Mouse (Mus musculus) erythroid progenitor cell, adult 5-6 weeks (primary cell): ENCODE data around the gene Stambp. TPM values are rescaled to one million over a fixed set of nuclear protein-coding genes. Genes with fewer than 3 reads are reported as not detected.
"Not testable (repeated sequence)": the region's sequence is repeated elsewhere in the genome, so short reads cannot be mapped to it uniquely, and the experiment has no call there.

Source experiments
- ATAC-seq: replicated peaks from 2 replicates; pipeline ENCODE4 v1.8.0; 2016; ENCODE audit warnings: moderate number of reproducible peaks, mild to moderate bottlenecking, moderate TSS enrichment, inconsistent platforms; ENCODE audit not compliant: poor library complexity, low FRiP score, severe bottlenecking
- total RNA-seq, 2 experiments: library from RNA; stranded (forward) in 1 of 2; stranded (reverse) in 1 of 2; fragments of 150-400 nt in 1 of 2; fragments of 186-747, 209-891 nt in 1 of 2; gene quantifications; 2 replicates each; pipeline versions ENCODE4 v1.2.3 to v1.2.4; 2015 to 2017; ENCODE audit warnings: low replicate concordance in 2 of 2

Gene Stambp
- 10.5 and 13.3 TPM in 2 replicates for total RNA-seq (2015; ENCODE audit: low replicate concordance)
- total RNA-seq (2017; ENCODE audit: low replicate concordance), result 1.0 and 9.7 TPM in 2 replicates

GRCm38 (mm10) chr6:83572671-83573070, at the start of gene Stambp:
Gene Stambp (minus strand): TSS chr6:83572729.
- no peak for ATAC-seq

- no peak for ATAC-seq
These were observed 47.4 kb upstream of the Stambp start for GRCm38 (mm10) chr6:83619955-83620354.

GRCm38 (mm10) chr6:83617581-83618335, 45.2 kb upstream of the Stambp start:
- ATAC-seq, result no peak

GRCm38 (mm10) chr6:83616512-83616911, 44.0 kb upstream of the Stambp start:
- ATAC-seq, result no peak

GRCm38 (mm10) chr6:83614469-83614868, 41.9 kb upstream of the Stambp start:
- no peak for ATAC-seq

DNA sequence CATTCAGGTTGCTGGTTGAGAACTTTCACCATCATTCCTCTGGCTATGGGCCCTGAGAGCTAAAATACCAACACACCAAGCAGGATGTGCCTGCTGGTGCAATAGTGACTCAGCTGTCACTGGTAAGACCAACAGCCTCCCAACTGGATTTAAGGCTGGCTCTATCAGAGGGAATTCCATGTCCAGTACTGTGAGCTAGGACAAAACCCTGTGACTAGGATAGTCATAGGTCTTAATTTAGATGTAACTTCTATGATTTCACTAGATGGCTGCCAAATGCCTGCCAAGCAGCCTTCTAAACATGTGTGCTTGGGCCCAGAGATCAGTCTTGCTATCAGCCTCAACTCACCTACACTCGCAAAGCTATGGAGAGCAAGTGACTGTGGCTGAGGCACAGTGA, 40.4 kb upstream of the Stambp start:
- ATAC-seq, result no peak

DNA sequence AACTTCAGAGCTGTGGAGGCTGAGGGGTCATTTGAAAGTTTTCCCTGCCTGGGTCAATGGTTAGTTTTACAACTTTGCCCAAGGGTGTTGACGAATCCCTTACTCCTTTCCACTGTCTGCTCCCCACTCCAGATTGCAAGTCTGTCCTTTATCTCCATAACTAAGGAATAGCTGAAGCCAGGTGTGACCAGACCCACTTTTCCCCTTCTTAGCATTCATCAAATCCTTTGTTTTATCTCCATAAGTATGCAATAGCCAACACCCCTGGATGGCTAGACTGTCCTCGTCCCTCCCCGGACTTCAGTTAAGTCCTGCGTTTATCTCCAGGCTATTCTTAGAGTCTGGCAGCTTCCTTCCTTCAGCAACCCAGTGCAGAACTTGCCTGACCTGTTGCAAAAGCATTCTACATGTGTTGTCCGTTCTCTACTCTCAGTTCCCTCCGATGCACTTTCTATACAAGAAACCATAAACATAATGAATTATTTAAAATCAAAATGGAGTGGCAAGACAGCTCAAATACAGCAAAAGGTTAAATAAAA, 27.2 kb upstream of the Stambp start:
- no peak for ATAC-seq

DNA sequence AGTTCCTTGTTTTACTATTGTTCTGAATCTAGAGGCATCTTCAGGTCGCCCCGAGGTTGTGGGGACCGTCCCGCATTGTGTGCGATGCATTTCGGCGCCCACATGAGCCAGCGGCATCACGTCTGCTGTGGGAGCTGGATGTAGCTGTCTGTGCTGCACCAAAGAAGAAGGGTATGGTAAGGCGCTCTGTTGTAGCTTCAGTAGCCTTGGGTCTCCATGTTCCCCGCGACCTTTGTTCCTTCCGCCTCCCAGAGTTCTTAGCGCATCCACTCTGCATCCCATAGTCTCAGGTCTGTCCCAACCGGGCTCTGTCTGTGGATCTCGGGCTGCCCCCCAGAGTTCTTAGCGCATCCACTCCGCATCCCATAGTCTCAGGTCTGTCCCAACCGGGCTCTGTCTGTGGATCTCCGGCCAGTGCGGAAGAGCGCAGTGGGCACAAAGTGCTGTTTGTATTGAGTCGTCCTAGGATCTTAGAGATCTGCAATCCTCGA, 26.6 kb upstream of the Stambp start:
- 0 out of 2 replicates have a peak, but pooled peaks have one; percentile 25 for ATAC-seq

DNA sequence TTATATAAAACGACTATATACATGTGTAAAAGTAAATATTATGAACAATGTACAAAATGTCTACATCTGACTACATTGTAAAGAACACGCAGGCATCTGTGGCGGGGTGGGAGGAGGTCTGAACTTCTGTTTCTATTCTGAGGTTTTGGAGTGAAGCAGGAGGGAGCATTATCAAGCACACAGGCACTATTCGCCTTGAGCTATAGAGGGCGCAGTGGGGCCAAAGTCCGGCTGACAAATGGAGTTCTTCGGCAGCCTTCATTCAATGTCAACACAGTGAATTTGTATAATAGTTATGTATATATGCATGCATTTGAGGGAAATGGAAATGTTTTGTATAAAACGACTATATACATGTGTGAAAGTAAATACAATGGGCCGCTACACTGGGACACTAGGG, 26.1 kb upstream of the Stambp start:
- no peak; the same call in 1 of the 2 replicates for ATAC-seq

GRCm38 (mm10) chr6:83597988-83598387, 25.5 kb upstream of the Stambp start:
- no peak for ATAC-seq

DNA sequence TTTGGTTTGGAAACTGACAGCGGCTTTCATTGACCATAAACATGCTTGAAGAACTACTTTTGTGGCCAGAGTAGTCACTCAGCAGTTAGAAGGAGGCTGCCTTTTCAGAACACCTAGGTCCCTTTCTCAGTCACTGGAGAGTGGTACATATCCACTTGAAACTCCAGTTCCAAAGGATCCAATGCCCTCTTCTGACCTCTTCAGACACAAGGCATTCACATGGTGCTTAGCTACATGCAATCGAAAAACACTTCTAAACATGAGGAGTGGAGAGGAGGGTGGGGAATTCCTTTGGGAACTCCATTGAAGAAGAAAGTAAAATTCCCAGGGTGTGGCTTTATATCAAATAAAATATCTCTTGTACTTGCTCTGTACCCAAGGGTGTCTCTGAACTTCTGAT, 22.5 kb upstream of the Stambp start:
- ATAC-seq, result no peak

DNA sequence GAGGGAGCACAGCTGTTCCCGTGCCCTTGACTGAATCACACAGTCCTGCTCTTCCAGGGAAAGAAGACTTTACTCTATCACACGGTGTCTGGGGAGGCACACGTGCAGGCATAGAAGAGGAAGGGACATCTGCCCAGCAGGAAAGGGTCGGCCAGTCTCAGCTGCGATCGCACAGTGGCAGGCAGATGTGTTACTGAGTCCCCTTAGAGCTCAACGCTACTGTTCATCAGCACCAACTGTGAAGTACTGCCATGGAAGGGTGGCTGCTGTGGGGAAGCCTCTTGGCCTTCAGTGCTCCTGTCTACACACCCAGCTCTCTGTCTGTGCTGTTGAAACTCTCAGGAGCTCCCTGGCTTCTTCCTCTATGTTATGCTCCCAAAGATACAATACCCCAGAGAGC, 21.4 kb upstream of the Stambp start:
- ATAC-seq, result no peak

GRCm38 (mm10) chr6:83592051-83592450, 19.5 kb upstream of the Stambp start:
- ATAC-seq, result no peak

DNA sequence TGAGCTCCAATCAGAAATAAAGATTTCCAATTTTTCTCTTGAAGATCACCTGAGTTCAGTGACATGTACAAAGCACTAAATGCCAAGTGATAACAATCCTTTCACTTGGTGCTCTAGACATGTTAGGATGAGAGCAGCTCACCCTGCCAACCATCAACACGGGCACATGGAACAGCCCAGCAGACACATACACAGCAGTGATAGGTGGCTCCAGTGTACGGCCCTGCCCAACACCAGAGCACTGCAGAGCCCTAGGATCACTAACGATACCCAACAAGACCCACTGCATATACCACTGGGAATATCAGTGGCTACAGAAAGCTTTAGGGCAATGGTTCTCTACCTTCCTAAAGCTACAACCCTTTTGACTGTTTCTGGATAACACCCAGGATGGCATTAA, 17.8 kb upstream of the Stambp start:
- no peak for ATAC-seq

- not testable (repeated sequence) for ATAC-seq
These were observed 14.7 kb upstream of the Stambp start for GRCm38 (mm10) chr6:83587191-83587590.

DNA sequence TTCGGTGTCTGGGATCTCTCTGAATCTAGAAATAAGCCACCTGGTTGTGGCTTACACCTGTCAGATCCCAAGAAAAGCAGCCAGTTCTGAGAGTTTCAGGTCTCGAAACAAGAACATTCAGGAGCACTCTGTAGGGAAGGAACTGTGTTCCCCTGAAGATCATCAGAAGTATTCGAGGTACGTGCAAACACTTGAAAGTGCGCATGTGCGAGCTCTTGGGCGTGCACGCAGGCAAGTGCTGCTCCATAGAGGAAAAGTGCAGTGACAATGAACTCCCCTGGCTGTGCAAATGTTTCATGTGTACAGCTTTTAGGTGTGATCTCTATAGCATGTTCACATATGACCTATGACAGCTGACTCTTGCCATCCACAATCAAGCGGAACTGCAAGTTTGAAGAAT, 12.8 kb upstream of the Stambp start:
- not testable (repeated sequence) for ATAC-seq

- no peak for ATAC-seq
These were observed 11.1 kb upstream of the Stambp start for GRCm38 (mm10) chr6:83583591-83583990.

DNA sequence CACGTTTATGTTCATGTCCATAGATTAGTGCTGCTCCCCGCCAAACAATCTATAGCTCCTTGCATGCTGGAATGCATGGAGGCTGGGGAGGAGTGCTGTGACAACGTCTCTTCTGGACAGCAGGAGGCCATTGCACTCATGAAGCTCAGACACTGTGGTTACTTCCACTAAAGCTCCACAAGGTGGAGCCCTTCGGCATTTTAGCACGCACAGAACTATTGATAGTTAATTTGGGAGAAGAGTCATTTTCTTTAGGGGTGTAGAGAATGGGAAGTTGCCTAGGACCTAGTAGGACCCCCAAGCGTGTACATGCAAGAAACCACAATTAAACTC, 10.4 kb upstream of the Stambp start:
- ATAC-seq, result peak; percentile 80

DNA sequence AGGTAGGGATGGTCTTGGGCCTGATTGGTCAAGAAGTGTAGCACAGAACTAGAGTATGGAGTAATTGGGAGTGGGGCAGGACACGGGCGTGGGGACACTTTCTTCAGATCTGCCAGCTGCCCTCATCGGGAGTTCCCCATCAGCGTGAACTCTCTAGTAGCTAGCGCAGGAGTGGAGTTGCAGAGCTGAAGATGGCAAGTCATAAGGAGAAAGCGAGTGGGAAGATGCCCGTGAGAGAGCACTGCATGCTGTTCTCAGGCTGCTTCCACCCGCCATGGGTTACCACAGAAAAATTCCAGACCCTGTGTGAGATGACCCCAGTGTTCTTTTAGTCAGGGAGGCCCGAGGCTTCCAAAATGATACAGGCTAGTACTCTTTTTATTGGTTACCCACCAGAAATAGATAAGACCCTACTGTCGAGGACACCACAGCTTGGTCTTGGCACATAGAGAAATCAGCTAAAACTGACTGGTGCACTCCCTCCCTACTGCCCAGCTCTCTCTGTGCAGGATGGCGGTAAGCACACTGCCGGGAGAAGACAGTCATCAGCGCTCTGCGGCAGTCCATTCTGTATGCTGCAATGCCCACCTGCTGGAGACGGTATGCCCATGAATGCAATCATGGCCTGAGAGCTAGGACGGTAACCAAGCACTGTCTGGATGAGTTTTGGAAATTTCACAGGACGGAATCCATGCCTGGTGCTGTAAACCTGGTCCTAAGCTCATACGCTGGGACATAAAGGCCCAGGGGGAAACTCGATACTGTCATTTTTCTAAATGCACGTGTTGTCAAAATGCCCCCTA, 9.8 kb upstream of the Stambp start:
- ATAC-seq, result 0 out of 2 replicates have a peak, but pooled peaks have one; percentile 22

DNA sequence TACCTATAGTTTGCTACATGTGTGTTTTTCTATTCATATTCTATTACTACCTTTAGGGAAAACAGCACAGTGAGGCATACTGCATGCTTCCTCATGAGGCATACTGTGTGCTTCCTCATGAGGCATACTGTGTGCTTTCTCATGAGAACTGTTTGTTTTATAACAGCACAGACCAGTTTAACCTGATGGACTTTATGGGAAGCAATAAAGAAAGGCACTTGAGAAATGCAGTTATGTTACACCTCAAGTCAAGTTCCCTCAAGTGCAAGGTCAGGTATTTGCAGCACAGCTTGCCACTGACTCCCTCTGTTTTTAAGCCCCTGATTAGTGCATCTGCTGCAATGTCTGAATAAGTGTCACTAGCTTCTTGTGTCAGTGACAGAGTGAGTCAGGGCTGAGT, 5.0 kb upstream of the Stambp start:
- ATAC-seq, result no peak

DNA sequence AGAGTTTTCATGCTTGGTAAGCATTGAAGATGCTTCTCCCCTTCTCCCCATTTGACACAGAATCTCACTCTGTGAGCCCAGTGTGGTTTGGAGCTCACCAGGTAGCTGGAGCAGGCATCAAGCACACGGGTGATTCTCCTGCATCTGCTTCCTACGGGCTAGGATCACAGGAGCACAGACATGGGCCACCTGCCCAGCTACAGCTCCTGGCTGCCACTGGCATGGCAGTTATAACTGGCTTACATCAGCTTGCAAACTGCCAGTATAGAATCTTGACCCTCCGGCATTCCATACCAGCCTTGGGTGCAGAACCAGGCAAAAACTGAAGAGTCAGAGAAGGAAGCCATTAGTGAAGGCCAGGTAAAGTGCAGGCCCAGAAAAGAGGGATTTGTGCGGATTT, 3.1 kb upstream of the Stambp start:
- no peak for ATAC-seq
